ENCODE assay signal across 8 mouse cellular contexts in genomic region chr3:105686394-105687323, GRCm38 (mm10). TPM values are rescaled to one million over a fixed set of nuclear protein-coding genes. Genes with fewer than 3 reads are reported as not detected.
DNase-seq lines count a peak whose midpoint lies in the region; ATAC-seq lines count a peak whose summit lies in the region.

No protein-coding gene starts in this region.

- H3K4me3 ChIP-seq in neural tube, embryonic 11.5 days (ENCODE audit: low read depth, low read length): peak overlapping the region; percentile 94
- H3K4me3 ChIP-seq in hindbrain, embryonic 13.5 days: peak overlapping the region; percentile 93
- peak overlapping the region; percentile 73 for H3K4me3 ChIP-seq in midbrain, embryonic 15.5 days

- H3K36me3 ChIP-seq in neural tube, embryonic 11.5 days (ENCODE audit: control insufficient read depth, insufficient read depth, low read length): no peaks in the 10 kb centered on the region; the same call in 1 of the 2 replicates
- peaks cover 17% of the 10 kb centered on the region for H3K36me3 ChIP-seq in hindbrain, embryonic 13.5 days
- peaks cover 8% of the 10 kb centered on the region; the same call in 1 of the 2 replicates for H3K36me3 ChIP-seq in midbrain, embryonic 15.5 days (replicated peaks)

- no peaks in the 10 kb centered on the region for H3K9me3 ChIP-seq in neural tube, embryonic 11.5 days (ENCODE audit: control insufficient read depth, low read length)
- H3K9me3 ChIP-seq in hindbrain, embryonic 13.5 days: no peaks in the 10 kb centered on the region
- no peaks in the 10 kb centered on the region for H3K9me3 ChIP-seq in midbrain, embryonic 15.5 days

- peak overlapping the region; percentile 60 for H3K4me2 ChIP-seq in neural tube, embryonic 11.5 days (ENCODE audit: low read depth)
- peak overlapping the region; percentile 72 for H3K4me2 ChIP-seq in hindbrain, embryonic 13.5 days
- H3K4me2 ChIP-seq in midbrain, embryonic 15.5 days: peak overlapping the region; percentile 63

- DNase-seq in adrenal gland, adult 8-10 months: peak; percentile 49
- no peak for DNase-seq in adrenal gland, postnatal 10 days
- no peak for DNase-seq in neural tube, embryonic 11.5 days (ENCODE audit: low spot score)
- DNase-seq in neural tube, embryonic 10.5 days (ENCODE audit: extremely low spot score, low spot score): no peak
- DNase-seq in layer of hippocampus, postnatal 25 days (ENCODE audit: extremely low spot score in 1 of 2, low spot score in 1 of 2): no peak
- DNase-seq in layer of hippocampus, adult 9-10 months (ENCODE audit: low spot score): no peak

- peak overlapping the region; percentile 69; the same call in 1 of the 2 replicates for H3K27ac ChIP-seq in neural tube, embryonic 11.5 days (ENCODE audit: low read depth, low read length)
- H3K27ac ChIP-seq in hindbrain, embryonic 13.5 days: peak overlapping the region; percentile 86
- peak overlapping the region; percentile 81 for H3K27ac ChIP-seq in midbrain, embryonic 15.5 days

- 9% methylated on average over 55 of the region's 60 CpGs for WGBS in neural tube, embryonic 11.5 days
- WGBS in hindbrain, embryonic 13.5 days: 8% methylated on average over 56 of the region's 60 CpGs
- 9% methylated on average over 60 of the region's 60 CpGs for WGBS in midbrain, embryonic 15.5 days

- H3K27me3 ChIP-seq in neural tube, embryonic 11.5 days (ENCODE audit: control insufficient read depth, insufficient read depth, low read length): no peaks in the 10 kb centered on the region
- H3K27me3 ChIP-seq in hindbrain, embryonic 13.5 days: peaks cover 4% of the 10 kb centered on the region; the same call in 1 of the 2 replicates
- no peaks in the 10 kb centered on the region for H3K27me3 ChIP-seq in midbrain, embryonic 15.5 days (replicated peaks)

- no peaks in the 10 kb centered on the region for H3K4me1 ChIP-seq in neural tube, embryonic 11.5 days (ENCODE audit: control insufficient read depth, insufficient read depth, low read length)
- peaks cover 11% of the 10 kb centered on the region for H3K4me1 ChIP-seq in hindbrain, embryonic 13.5 days (replicated peaks)
- H3K4me1 ChIP-seq in midbrain, embryonic 15.5 days: peaks cover 9% of the 10 kb centered on the region

- ATAC-seq in neural tube, embryonic 11.5 days (ENCODE audit: insufficient read depth, low FRiP score, low TSS enrichment): peak; percentile 80
- ATAC-seq in hindbrain, embryonic 13.5 days (ENCODE audit: low FRiP score): no peak; the same call in none of the 2 replicates
- no peak for ATAC-seq in midbrain, embryonic 15.5 days (replicated peaks)

- peak overlapping the region; percentile 92 for H3K9ac ChIP-seq in neural tube, embryonic 11.5 days (ENCODE audit: low read length)
- peak overlapping the region; percentile 92 for H3K9ac ChIP-seq in hindbrain, embryonic 13.5 days
- peak overlapping the region; percentile 86 for H3K9ac ChIP-seq in midbrain, embryonic 15.5 days

RNA-seq across cellular contexts. Expression of gene Ddx20, which starts 0.7 kb away (rescaled TPM):
- total RNA-seq in adrenal gland, adult 8-10 months (2022): 10 to 100 TPM; 18.5 to 26.4 (median 22.3) TPM
- 10 to 100 TPM; 17.0 to 17.3 TPM for total RNA-seq in adrenal gland, postnatal 10 days (2021)
- polyA plus RNA-seq in neural tube, embryonic 11.5 days (2014; fragmentation: Nextera tagmentation; extraction: Ambion mirVana): 43.3 and 45.9 TPM in 2 replicates
- polyA plus RNA-seq in hindbrain, embryonic 13.5 days (2015; fragmentation: Nextera tagmentation; extraction: Ambion mirVana): 26.4 and 27.4 TPM in 2 replicates
- 25.9 and 26.3 TPM in 2 replicates for polyA plus RNA-seq in midbrain, embryonic 15.5 days (2015; fragmentation: Nextera tagmentation; extraction: Ambion mirVana)
- 10 to 100 TPM; 11.5 to 12.0 TPM for total RNA-seq in layer of hippocampus, postnatal 25 days (2021)

RNA-seq across cellular contexts. Expression of gene Inka2, which starts 17.7 kb away (rescaled TPM):
- total RNA-seq in adrenal gland, adult 8-10 months (2022): 1 to 10 TPM; 4.6 to 8.5 (median 5.4) TPM
- 1 to 10 TPM; 3.2 to 5.8 TPM for total RNA-seq in adrenal gland, postnatal 10 days (2021)
- polyA plus RNA-seq in neural tube, embryonic 11.5 days (2014; fragmentation: Nextera tagmentation; extraction: Ambion mirVana): 1.0 and 1.8 TPM in 2 replicates
- polyA plus RNA-seq in hindbrain, embryonic 13.5 days (2015; fragmentation: Nextera tagmentation; extraction: Ambion mirVana): 4.8 and 5.2 TPM in 2 replicates
- 4.8 and 6.0 TPM in 2 replicates for polyA plus RNA-seq in midbrain, embryonic 15.5 days (2015; fragmentation: Nextera tagmentation; extraction: Ambion mirVana)
- total RNA-seq in layer of hippocampus, postnatal 25 days (2021): 10 to 100 TPM; 61.9 to 72.7 TPM

Comparison
In these comparisons a context has a peak if more than half of its experiments do, and no peak if none do; other contexts are left out.
1. RNA of gene Inka2, which starts 17.7 kb away (total RNA-seq): 61.9 to 72.7 TPM in layer of hippocampus, postnatal 25 days; 4.6 to 8.5 TPM in adrenal gland, adult 8-10 months and 3.2 to 5.8 TPM in adrenal gland, postnatal 10 days; every median in the first group is over 4 times any median in the second.
2. Peak in every context shown above with its lines, with median percentiles within 50 percentile points of each other: H3K27ac ChIP-seq, H3K4me2 ChIP-seq, H3K4me3 ChIP-seq and H3K9ac ChIP-seq.